Comparison of ENCODE assay signal across 23 mouse cellular contexts in genomic region chr5:118199670-118200069, GRCm38 (mm10). TPM values are rescaled to one million over a fixed set of nuclear protein-coding genes. Genes with fewer than 3 reads are reported as not detected.
"Had no signal": no experiment of that assay in that cellular context is flagged by ENCODE, and none has a peak within 500 bp of the region (broad histone marks: within the 10 kb centered on the region; RNA-seq: fewer than 3 reads in every experiment).

No protein-coding gene starts in this region.

- H3K36me3 ChIP-seq: lung, embryonic 15.5 days had no signal

- DNase-seq: lung, adult 2 months; lung, postnatal 14 days; lung, postnatal 4 days; midbrain, embryonic 14.5 days; retina, postnatal 1 day; right cerebral cortex, adult 18-20 months; right cerebral cortex, postnatal 25 days; right cerebral cortex, postnatal 4 days; spleen, adult 18-20 months; thymus, adult 18-20 months; thymus, postnatal 14 days; thymus, postnatal 36 days had no signal

- H3K27me3 ChIP-seq: lung, embryonic 15.5 days; neural tube, embryonic 13.5 days; neural tube, embryonic 15.5 days had no signal

- H3K4me1 ChIP-seq: lung, embryonic 15.5 days; midbrain, embryonic 12.5 days; neural tube, embryonic 15.5 days had no signal

- H3K4me3 ChIP-seq: lung, embryonic 15.5 days; midbrain, embryonic 10.5 days; midbrain, embryonic 12.5 days; myocyte; neural tube, embryonic 13.5 days; neural tube, embryonic 15.5 days had no signal

- H3K9me3 ChIP-seq: lung, embryonic 15.5 days; midbrain, embryonic 10.5 days; midbrain, embryonic 12.5 days; neural tube, embryonic 13.5 days; neural tube, embryonic 15.5 days had no signal

- H3K27ac ChIP-seq: lung, embryonic 15.5 days; midbrain, embryonic 10.5 days; midbrain, embryonic 12.5 days; neural tube, embryonic 13.5 days; neural tube, embryonic 15.5 days had no signal

- ATAC-seq: lung, postnatal 0 days; midbrain, embryonic 16.5 days had no signal

- H3K4me2 ChIP-seq: lung, embryonic 15.5 days; midbrain, embryonic 12.5 days; neural tube, embryonic 13.5 days; neural tube, embryonic 15.5 days had no signal

- H3K9ac ChIP-seq: lung, embryonic 15.5 days; midbrain, embryonic 12.5 days; neural tube, embryonic 13.5 days; neural tube, embryonic 15.5 days had no signal

RNA-seq across cellular contexts. Expression of gene Hrk, which starts 35.2 kb away (rescaled TPM):
- total RNA-seq: megakaryocyte, adult 5-6 weeks; megakaryocyte-erythroid progenitor cell, adult 5-6 weeks had no signal
- polyA plus RNA-seq: lung, adult 2 months; small intestine, adult 2 months had no signal

RNA-seq across cellular contexts. Expression of gene Rnft2, which starts 45.2 kb away (rescaled TPM):
- total RNA-seq: megakaryocyte-erythroid progenitor cell, adult 5-6 weeks had no signal
